Mouse (Mus musculus) ES-Bruce4 (cell line): ENCODE data around the gene Plekhm1.
A peak's percentile ranks its signal among the peaks of the same experiment; 100 is the strongest.

ENCODE experiments used
- CTCF ChIP-seq: IDR thresholded peaks from one replicate; pipeline ENCODE4 v1.8.1; 2011; ENCODE audit warnings: low read depth, low read length
- EP300 ChIP-seq: IDR thresholded peaks from 2 replicates; pipeline ENCODE4 v1.6.1; 2011; ENCODE audit warnings: low read depth, low read length; ENCODE audit not compliant: insufficient read depth
- POLR2A ChIP-seq: IDR thresholded peaks from one replicate; pipeline ENCODE4 v1.8.1; 2011; ENCODE audit warnings: low read length; ENCODE audit not compliant: insufficient read depth

- TF ChIP-seq CTCF = peak; percentile 8
- TF ChIP-seq POLR2A = no peak
- TF ChIP-seq EP300 = no peak
Measured at GRCm38 (mm10) chr11:103349699-103350098, 62.8 kb downstream of the Plekhm1 start.
